ENCODE assay signal across 26 mouse cellular contexts in the genomic region with DNA sequence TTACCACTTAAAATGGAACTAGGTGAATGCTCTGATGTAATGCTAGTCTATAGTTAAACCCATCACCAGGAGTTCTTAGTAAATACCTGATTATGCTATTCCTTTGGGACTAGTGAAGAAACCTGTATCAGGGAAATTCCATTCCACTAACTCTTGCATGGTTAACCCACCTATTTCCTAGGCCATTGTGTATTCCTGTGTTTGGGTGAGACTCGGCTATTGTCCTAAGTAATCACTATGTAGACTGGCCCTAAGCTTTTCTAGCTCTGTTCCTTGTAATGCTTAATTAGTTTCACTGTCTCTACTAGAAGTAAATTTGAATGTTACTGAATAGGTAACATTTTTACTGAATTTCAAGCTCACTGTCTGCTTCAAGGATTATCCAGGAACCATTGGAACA. TPM values are rescaled to one million over a fixed set of nuclear protein-coding genes. Genes with fewer than 3 reads are reported as not detected.
"Had no signal": no experiment of that assay in that cellular context is flagged by ENCODE, and none has a peak within 500 bp of the region (broad histone marks: within the 10 kb centered on the region; RNA-seq: fewer than 3 reads in every experiment).

No protein-coding gene starts in this region.

- H3K27me3 ChIP-seq: embryonic facial prominence, embryonic 12.5 days; embryonic facial prominence, embryonic 13.5 days; embryonic facial prominence, embryonic 15.5 days; forebrain, embryonic 12.5 days; forebrain, embryonic 13.5 days; forebrain, embryonic 15.5 days had no signal

- ATAC-seq: forebrain, embryonic 13.5 days; forebrain, embryonic 14.5 days; forebrain, embryonic 15.5 days; forebrain, embryonic 16.5 days; forebrain, postnatal 0 days had no signal

- H3K4me3 ChIP-seq: embryonic facial prominence, embryonic 10.5 days; embryonic facial prominence, embryonic 12.5 days; embryonic facial prominence, embryonic 13.5 days; embryonic facial prominence, embryonic 15.5 days; erythroblast, embryonic 14.5 days; forebrain, embryonic 10.5 days; forebrain, embryonic 12.5 days; forebrain, embryonic 13.5 days; forebrain, embryonic 15.5 days; gastrocnemius, adult 2 months; heart, adult 2 months had no signal

- H3K4me2 ChIP-seq: embryonic facial prominence, embryonic 12.5 days; embryonic facial prominence, embryonic 13.5 days; embryonic facial prominence, embryonic 15.5 days; forebrain, embryonic 12.5 days; forebrain, embryonic 13.5 days; forebrain, embryonic 15.5 days had no signal

- H3K27ac ChIP-seq: embryonic facial prominence, embryonic 10.5 days; embryonic facial prominence, embryonic 12.5 days; embryonic facial prominence, embryonic 13.5 days; embryonic facial prominence, embryonic 15.5 days; forebrain, embryonic 10.5 days; forebrain, embryonic 12.5 days; forebrain, embryonic 13.5 days; forebrain, embryonic 15.5 days; gastrocnemius, adult 2 months; heart, adult 2 months had no signal

- H3K36me3 ChIP-seq: embryonic facial prominence, embryonic 10.5 days; embryonic facial prominence, embryonic 12.5 days; embryonic facial prominence, embryonic 13.5 days; embryonic facial prominence, embryonic 15.5 days; forebrain, embryonic 10.5 days; forebrain, embryonic 12.5 days; forebrain, embryonic 15.5 days had no signal

- H3K9me3 ChIP-seq: embryonic facial prominence, embryonic 10.5 days; embryonic facial prominence, embryonic 12.5 days; embryonic facial prominence, embryonic 13.5 days; embryonic facial prominence, embryonic 15.5 days; forebrain, embryonic 10.5 days; forebrain, embryonic 12.5 days; forebrain, embryonic 13.5 days; forebrain, embryonic 15.5 days had no signal

- H3K9ac ChIP-seq: embryonic facial prominence, embryonic 12.5 days; embryonic facial prominence, embryonic 13.5 days; embryonic facial prominence, embryonic 15.5 days; forebrain, embryonic 12.5 days; forebrain, embryonic 13.5 days; forebrain, embryonic 15.5 days; forebrain, postnatal 0 days had no signal

- H3K4me1 ChIP-seq: embryonic facial prominence, embryonic 10.5 days; embryonic facial prominence, embryonic 12.5 days; embryonic facial prominence, embryonic 13.5 days; embryonic facial prominence, embryonic 15.5 days; forebrain, embryonic 10.5 days; forebrain, embryonic 12.5 days; forebrain, embryonic 13.5 days; forebrain, embryonic 15.5 days had no signal

- DNase-seq: cerebellum, adult 9-11 months; cerebellum, postnatal 10 days; cerebellum, postnatal 14 days; cerebellum, postnatal 25 days; cerebellum, postnatal 36 days; embryo, embryonic 11 days; forebrain, postnatal 0 days; gastrocnemius, adult 2 months; gastrocnemius, postnatal 10 days; gastrocnemius, postnatal 14 days; gastrocnemius, postnatal 25 days; gastrocnemius, postnatal 36 days; heart, adult 11 months; heart, adult 18-20 months; heart, adult 2 months had no signal

RNA-seq across cellular contexts. Expression of gene Ctnnd2, which starts 14.4 kb away (rescaled TPM):
- polyA plus RNA-seq: erythroblast, embryonic 14.5 days had no signal
